Mouse (Mus musculus) CD4-positive naive resting alpha-beta T cell, adult 57 days (primary cell): ENCODE data around the gene Abcg2. TPM values are rescaled to one million over a fixed set of nuclear protein-coding genes. Genes with fewer than 3 reads are reported as not detected.

Source experiments
- total RNA-seq: library from RNA; stranded (reverse); gene quantifications from one replicate; pipeline ENCODE4 v1.2.4, GENCODE M21; 2023

Gene Abcg2
- 11.8 TPM for total RNA-seq

DNA sequence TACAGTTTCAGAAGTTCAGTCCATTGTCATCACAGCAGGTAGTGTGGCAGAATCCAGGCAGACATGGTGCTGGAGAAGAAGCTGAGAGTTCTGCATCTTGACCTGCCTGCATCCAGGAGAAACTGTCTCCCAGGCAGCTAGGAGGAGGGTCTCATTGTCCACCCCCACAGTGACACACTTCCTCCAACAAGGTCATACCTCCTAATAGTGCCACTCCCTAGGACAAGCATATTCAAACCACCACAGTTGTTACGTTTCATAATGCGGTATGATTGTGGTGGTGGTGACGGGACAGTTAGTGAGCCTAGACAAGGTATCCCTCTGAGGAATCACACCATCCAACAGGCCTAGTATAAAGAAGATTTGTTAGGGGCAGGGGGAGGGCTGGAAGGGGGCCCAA is at the start of gene Abcg2:
Gene Abcg2, plus strand, starts transcription at position 301 of the 400 bp plus-strand sequence.

Other genes with a start within 250 kb of the Abcg2 start
- not detected for gene Vmn1r30, start 141.1 kb upstream of the Abcg2 start, total RNA-seq
- gene Vmn1r31, start 109.2 kb upstream of the Abcg2 start, total RNA-seq = not detected
- gene Herc3, start 246.9 kb downstream of the Abcg2 start, total RNA-seq = 230 TPM